Mouse (Mus musculus): ENCODE measurements around the gene Bicd2. TPM values are rescaled to one million over a fixed set of nuclear protein-coding genes. Genes with fewer than 3 reads are reported as not detected.

Bicd2 gene
- polyA plus RNA-seq, 1 experiment from 2014 or later: 22.9 TPM

DNA sequence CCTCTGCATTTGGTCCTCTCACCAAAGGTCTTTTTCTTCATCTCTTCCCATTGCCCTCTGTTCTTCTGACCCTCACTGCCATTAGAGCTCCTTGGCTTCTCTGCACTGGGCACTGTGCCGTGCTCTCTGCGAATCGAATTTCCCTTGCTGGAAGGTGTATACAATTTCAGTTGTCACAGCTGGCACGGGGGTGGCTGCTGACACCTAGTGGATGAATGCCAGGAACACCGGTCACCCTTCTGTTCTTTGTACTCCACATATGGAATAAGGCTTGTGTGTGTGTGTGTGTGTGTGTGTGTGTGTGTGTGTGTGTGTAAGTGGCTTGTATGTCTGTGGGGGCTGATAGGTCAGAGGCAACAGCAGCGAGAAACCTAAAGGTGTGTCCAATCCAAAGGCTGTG, 58.8 kb downstream of the Bicd2 start:
- WGBS: 54% methylated on average over 6 of the region's 6 CpGs
- Histone ChIP-seq H3K4me2 (ENCODE audit: low read depth, low read length) (no peak overlapping the region), H3K27me3 (ENCODE audit: control insufficient read depth, insufficient read depth, low read length) (no peaks in the 10 kb centered on the region), H3K4me1 (ENCODE audit: control insufficient read depth, insufficient read depth, low read length) (no peaks in the 10 kb centered on the region), H3K9ac (replicated peaks; ENCODE audit: low read length) (no peak overlapping the region), H3K9me3 (replicated peaks; ENCODE audit: control insufficient read depth, low read length) (no peaks in the 10 kb centered on the region), H3K36me3 (replicated peaks; ENCODE audit: control insufficient read depth, insufficient read depth, low read depth, low read length) (no peaks in the 10 kb centered on the region), H3K4me3 (ENCODE audit: low read depth, low read length) (no peak overlapping the region), H3K27ac (replicated peaks; ENCODE audit: low read depth, low read length) (no peak overlapping the region)
- DNase-seq (ENCODE audit: low spot score) (peak; percentile 70), ATAC-seq (replicated peaks; ENCODE audit: insufficient number of reproducible peaks, low FRiP score, low TSS enrichment, low read depth) (no peak; the same call in 1 of the 2 replicates)

DNA sequence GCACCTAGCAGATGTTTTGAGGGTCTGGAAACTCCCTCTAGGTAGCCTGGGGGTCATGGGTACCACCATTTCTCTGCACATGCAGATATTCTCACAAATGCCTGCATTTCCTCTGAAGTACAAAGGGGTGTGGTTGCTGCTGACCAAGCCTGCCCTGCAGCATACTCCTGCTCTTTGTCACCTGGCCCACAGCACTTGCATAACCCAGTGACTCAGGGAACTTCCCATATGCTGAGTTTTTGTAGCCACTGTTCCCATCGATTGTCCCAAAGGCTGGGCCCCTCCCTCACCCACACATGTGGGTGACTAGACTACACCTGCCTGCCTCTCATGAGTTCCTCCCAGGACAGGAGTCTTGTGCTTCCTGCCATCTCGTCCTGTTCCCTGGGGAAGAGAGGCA, 61.2 kb downstream of the Bicd2 start:
- H3K9ac ChIP-seq (replicated peaks; ENCODE audit: low read length): no peak overlapping the region
- no peaks in the 10 kb centered on the region for H3K36me3 ChIP-seq (replicated peaks; ENCODE audit: control insufficient read depth, insufficient read depth, low read depth, low read length)
- no peaks in the 10 kb centered on the region for H3K4me1 ChIP-seq (ENCODE audit: control insufficient read depth, insufficient read depth, low read length)
- no peak overlapping the region for H3K27ac ChIP-seq (replicated peaks; ENCODE audit: low read depth, low read length)
- DNase-seq (ENCODE audit: low spot score): no peak
- H3K9me3 ChIP-seq (replicated peaks; ENCODE audit: control insufficient read depth, low read length): no peaks in the 10 kb centered on the region
- H3K4me2 ChIP-seq (ENCODE audit: low read depth, low read length): no peak overlapping the region
- no peak for ATAC-seq (replicated peaks; ENCODE audit: insufficient number of reproducible peaks, low FRiP score, low TSS enrichment, low read depth)
- no peaks in the 10 kb centered on the region for H3K27me3 ChIP-seq (ENCODE audit: control insufficient read depth, insufficient read depth, low read length)
- 85% methylated on average over 2 of the region's 2 CpGs for WGBS
- H3K4me3 ChIP-seq (ENCODE audit: low read depth, low read length): no peak overlapping the region

DNA sequence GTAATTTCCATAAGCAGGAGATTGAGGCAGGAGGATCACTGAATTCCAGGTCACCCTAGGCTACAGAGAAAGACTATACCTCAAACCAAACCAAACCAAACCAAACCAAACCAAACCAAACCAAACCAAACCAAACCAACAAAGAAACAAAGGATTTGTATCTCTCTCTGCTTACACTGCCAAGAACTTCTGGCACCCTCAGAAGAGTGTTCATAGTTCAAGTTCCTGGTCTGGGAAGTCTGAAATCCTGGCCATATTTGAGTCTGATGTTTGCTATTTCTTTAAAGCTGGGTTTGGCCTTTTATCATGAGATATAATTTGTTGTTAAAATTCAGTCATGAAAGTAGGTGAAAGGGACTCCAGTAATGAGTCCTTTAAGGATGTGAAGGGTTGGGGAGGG, 66.4 kb downstream of the Bicd2 start:
- ATAC-seq (replicated peaks; ENCODE audit: insufficient number of reproducible peaks, low FRiP score, low TSS enrichment, low read depth) (no peak), DNase-seq (ENCODE audit: low spot score) (no peak)
- H3K4me2 ChIP-seq (ENCODE audit: low read depth, low read length): no peak overlapping the region
- no peak overlapping the region for H3K4me3 ChIP-seq (ENCODE audit: low read depth, low read length)
- no peaks in the 10 kb centered on the region for H3K4me1 ChIP-seq (ENCODE audit: control insufficient read depth, insufficient read depth, low read length)
- no peak overlapping the region for H3K9ac ChIP-seq (replicated peaks; ENCODE audit: low read length)
- no peaks in the 10 kb centered on the region for H3K9me3 ChIP-seq (replicated peaks; ENCODE audit: control insufficient read depth, low read length)
- H3K36me3 ChIP-seq (replicated peaks; ENCODE audit: control insufficient read depth, insufficient read depth, low read depth, low read length): no peaks in the 10 kb centered on the region
- no peak overlapping the region for H3K27ac ChIP-seq (replicated peaks; ENCODE audit: low read depth, low read length)
- no peaks in the 10 kb centered on the region for H3K27me3 ChIP-seq (ENCODE audit: control insufficient read depth, insufficient read depth, low read length)

DNA sequence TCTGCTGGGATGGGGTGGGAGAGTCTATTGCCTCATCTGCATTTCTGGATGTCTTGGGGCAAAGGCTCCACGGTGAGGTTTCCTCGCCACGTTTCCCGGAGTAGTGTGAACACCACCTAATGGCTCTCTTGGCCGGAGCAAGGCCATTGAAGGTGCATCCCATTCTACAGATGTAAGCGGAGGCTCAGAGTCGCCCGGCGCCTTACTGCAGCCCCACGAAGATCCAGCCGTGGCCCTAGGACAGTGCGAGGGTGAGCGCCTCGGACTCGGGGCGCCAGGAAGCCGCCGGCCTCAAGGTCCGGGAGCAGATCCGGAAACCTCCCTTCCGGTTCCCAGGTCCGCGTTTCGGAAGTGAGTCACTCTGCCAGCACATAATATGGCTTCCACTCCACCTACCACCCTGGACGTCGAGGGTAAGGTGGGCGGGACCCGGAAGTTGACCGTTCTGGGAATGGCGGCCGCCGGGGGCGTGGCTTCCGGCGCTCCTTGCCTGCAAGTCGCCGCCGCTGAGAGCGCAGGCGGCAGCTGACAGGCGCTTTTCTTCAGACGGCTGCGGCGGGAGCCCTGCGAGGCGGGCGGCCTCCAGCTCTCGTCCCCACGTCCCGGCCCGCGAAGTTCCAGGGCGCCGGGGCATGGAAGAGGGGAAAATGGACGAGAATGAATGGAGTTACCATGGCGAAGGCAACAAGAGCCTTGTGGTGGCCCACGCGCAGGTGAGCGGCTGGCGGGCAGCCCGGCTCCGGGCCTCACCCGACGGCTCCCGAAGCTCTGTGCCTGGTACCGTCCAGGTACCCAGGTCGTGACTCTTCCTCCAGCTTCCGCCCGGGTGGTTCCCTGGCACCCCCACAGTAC, 79.6 kb downstream of the Bicd2 start, which contains the start of gene Ippk:
TSS of gene Ippk (plus strand) at position 496 of the 852 bp plus-strand sequence.
- Histone ChIP-seq H3K36me3 (replicated peaks; ENCODE audit: control insufficient read depth, insufficient read depth, low read depth, low read length) (no peaks in the 10 kb centered on the region), H3K4me1 (ENCODE audit: control insufficient read depth, insufficient read depth, low read length) (peaks cover 7% of the 10 kb centered on the region; the same call in 1 of the 2 replicates)

DNA sequence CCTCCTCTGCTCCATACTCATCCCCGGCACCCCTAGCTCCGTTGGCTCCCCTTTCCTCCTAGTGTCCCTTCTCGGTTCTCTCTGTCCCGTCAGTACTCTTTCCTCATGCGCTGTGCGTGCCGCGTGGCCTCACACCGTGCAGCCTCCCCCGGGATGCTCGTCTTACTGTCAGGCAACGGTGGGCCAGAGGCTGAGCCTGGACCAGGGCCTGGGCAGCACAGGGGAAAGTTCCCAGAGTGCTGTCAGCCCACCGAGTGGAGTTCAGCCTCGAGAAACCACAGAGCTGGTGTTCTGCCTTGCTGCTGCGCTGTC, 80.2 kb downstream of the Bicd2 start:
- ATAC-seq (replicated peaks; ENCODE audit: insufficient number of reproducible peaks, low FRiP score, low TSS enrichment, low read depth): peak; percentile 72
- WGBS: 1% methylated on average over 15 of the region's 15 CpGs
- no peak overlapping the region for H3K27ac ChIP-seq (replicated peaks; ENCODE audit: low read depth, low read length)

More for the DNA sequence above, 79.6 kb downstream of the Bicd2 start, which contains the start of gene Ippk:
- H3K27me3 ChIP-seq (ENCODE audit: control insufficient read depth, insufficient read depth, low read length): no peaks in the 10 kb centered on the region
- H3K4me3 ChIP-seq (ENCODE audit: low read depth, low read length): peak within 1 kb of the TSS; percentile 80
- H3K9me3 ChIP-seq (replicated peaks; ENCODE audit: control insufficient read depth, low read length): no peaks in the 10 kb centered on the region
- ATAC-seq (replicated peaks; ENCODE audit: insufficient number of reproducible peaks, low FRiP score, low TSS enrichment, low read depth) (peak; percentile 98), DNase-seq (ENCODE audit: low spot score) (peak; percentile 98)
- peak within 1 kb of the TSS; percentile 90 for H3K9ac ChIP-seq (replicated peaks; ENCODE audit: low read length)
- H3K4me2 ChIP-seq (ENCODE audit: low read depth, low read length): peak within 1 kb of the TSS; percentile 81
- under 1% methylated on average over 63 of the region's 69 CpGs for WGBS
- H3K27ac ChIP-seq (replicated peaks; ENCODE audit: low read depth, low read length): peak within 1 kb of the TSS; percentile 84

DNA sequence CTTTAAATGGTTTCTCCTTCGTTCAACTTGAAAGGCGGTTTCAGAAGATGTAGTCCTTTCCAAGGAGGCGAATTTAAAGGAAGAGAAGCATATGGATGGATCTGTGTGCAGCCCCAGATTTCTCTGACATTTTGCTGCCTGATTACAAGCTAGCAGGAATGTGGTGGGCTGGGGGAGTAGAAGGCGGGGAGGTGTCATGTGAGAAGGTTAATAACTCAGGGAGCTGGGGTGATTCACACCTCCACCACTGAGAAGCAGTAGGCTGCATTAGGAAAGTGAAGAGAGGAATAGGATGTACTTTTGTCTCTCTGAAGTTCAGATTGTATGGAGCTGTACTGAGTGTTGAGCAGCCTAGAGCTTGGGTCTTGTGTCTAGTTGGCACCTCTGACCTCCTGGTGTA, 80.6 kb downstream of the Bicd2 start:
- H3K9me3 ChIP-seq (replicated peaks; ENCODE audit: control insufficient read depth, low read length): no peaks in the 10 kb centered on the region
- WGBS: 26% methylated on average over 4 of the region's 4 CpGs
- H3K36me3 ChIP-seq (replicated peaks; ENCODE audit: control insufficient read depth, insufficient read depth, low read depth, low read length): no peaks in the 10 kb centered on the region
- H3K4me2 ChIP-seq (ENCODE audit: low read depth, low read length): peak overlapping the region; percentile 81
- H3K27me3 ChIP-seq (ENCODE audit: control insufficient read depth, insufficient read depth, low read length): no peaks in the 10 kb centered on the region
- H3K4me1 ChIP-seq (ENCODE audit: control insufficient read depth, insufficient read depth, low read length): peaks cover 7% of the 10 kb centered on the region; the same call in 1 of the 2 replicates
- ATAC-seq (replicated peaks; ENCODE audit: insufficient number of reproducible peaks, low FRiP score, low TSS enrichment, low read depth) (no peak; the same call in 1 of the 2 replicates), DNase-seq (ENCODE audit: low spot score) (no peak)
- H3K9ac ChIP-seq (replicated peaks; ENCODE audit: low read length): peak overlapping the region; percentile 67
- peak overlapping the region; percentile 80 for H3K4me3 ChIP-seq (ENCODE audit: low read depth, low read length)
- no peak overlapping the region for H3K27ac ChIP-seq (replicated peaks; ENCODE audit: low read depth, low read length)

More for the DNA sequence above, 80.2 kb downstream of the Bicd2 start:
- H3K9ac ChIP-seq (replicated peaks; ENCODE audit: low read length): peak overlapping the region; percentile 67
- DNase-seq (ENCODE audit: low spot score): peak; percentile 22
- H3K9me3 ChIP-seq (replicated peaks; ENCODE audit: control insufficient read depth, low read length): no peaks in the 10 kb centered on the region
- peak overlapping the region; percentile 80 for H3K4me3 ChIP-seq (ENCODE audit: low read depth, low read length)
- H3K27me3 ChIP-seq (ENCODE audit: control insufficient read depth, insufficient read depth, low read length): no peaks in the 10 kb centered on the region
- peaks cover 7% of the 10 kb centered on the region; the same call in 1 of the 2 replicates for H3K4me1 ChIP-seq (ENCODE audit: control insufficient read depth, insufficient read depth, low read length)
- H3K4me2 ChIP-seq (ENCODE audit: low read depth, low read length): peak overlapping the region; percentile 81
- H3K36me3 ChIP-seq (replicated peaks; ENCODE audit: control insufficient read depth, insufficient read depth, low read depth, low read length): no peaks in the 10 kb centered on the region

DNA sequence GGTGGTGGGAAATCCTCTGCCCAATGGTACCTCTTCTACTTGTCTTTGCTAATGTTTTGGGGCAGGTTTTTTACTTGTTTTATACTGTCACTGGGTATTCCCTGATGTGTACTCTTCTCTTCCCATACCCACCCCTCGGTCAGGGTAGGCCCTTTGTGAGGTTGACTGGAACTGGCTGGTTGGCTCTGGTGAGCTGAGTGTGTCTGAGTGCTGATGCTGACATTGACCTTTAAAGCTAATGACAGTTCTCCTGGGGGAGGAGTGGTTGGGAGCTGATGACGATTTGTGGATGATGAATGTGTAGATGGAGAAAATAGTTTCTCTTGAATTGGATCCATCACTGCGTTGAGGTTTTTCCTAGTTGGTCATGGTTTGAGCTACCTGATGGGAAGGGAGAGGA, 85.4 kb downstream of the Bicd2 start:
- H3K9ac ChIP-seq (replicated peaks; ENCODE audit: low read length): no peak overlapping the region
- DNase-seq (ENCODE audit: low spot score) (no peak), ATAC-seq (replicated peaks; ENCODE audit: insufficient number of reproducible peaks, low FRiP score, low TSS enrichment, low read depth) (no peak)
- H3K36me3 ChIP-seq (replicated peaks; ENCODE audit: control insufficient read depth, insufficient read depth, low read depth, low read length): no peaks in the 10 kb centered on the region
- H3K27me3 ChIP-seq (ENCODE audit: control insufficient read depth, insufficient read depth, low read length): no peaks in the 10 kb centered on the region
- WGBS: 86% methylated on average over 3 of the region's 3 CpGs
- peaks cover 7% of the 10 kb centered on the region; the same call in 1 of the 2 replicates for H3K4me1 ChIP-seq (ENCODE audit: control insufficient read depth, insufficient read depth, low read length)
- no peak overlapping the region for H3K27ac ChIP-seq (replicated peaks; ENCODE audit: low read depth, low read length)
- no peak overlapping the region for H3K4me3 ChIP-seq (ENCODE audit: low read depth, low read length)
- H3K9me3 ChIP-seq (replicated peaks; ENCODE audit: control insufficient read depth, low read length): no peaks in the 10 kb centered on the region
- H3K4me2 ChIP-seq (ENCODE audit: low read depth, low read length): no peak overlapping the region

DNA sequence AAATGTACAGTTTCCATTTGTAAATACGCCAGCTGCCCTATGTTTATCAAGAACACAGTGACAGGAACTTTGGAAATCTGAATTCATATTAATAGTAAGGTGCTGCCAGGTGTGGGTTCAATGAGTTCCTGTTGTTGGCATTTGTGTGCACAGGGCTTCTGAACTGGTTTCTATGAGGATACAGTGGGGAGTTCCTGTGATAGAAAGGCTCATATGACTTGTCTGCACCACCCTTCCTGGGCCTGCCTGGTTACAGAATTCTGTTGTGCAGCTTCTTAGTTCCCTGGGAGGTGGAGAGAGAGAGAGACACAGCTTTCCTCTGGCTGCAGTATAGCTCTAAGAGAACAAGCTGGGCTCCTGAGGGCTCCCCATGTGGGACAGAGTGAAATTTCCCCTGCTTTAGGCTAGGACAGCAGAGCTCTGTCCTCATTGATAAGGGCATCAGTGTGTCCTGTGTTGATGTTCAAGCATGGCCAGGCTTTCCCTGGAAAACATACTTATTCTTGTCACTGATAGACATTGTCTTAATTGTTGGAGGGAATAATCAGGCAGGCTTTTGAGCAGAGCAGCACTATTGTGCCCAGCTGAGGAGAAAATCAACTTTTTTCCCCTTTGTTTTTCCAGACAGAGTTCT, 86.8 kb downstream of the Bicd2 start:
- 100% methylated on average over 1 of the region's 1 CpGs for WGBS

More for the DNA sequence above, 86.8 kb downstream of the Bicd2 start:
- DNase-seq (ENCODE audit: low spot score) (no peak), ATAC-seq (replicated peaks; ENCODE audit: insufficient number of reproducible peaks, low FRiP score, low TSS enrichment, low read depth) (no peak)
- Histone ChIP-seq H3K9ac (replicated peaks; ENCODE audit: low read length) (no peak overlapping the region), H3K27me3 (ENCODE audit: control insufficient read depth, insufficient read depth, low read length) (no peaks in the 10 kb centered on the region), H3K4me3 (ENCODE audit: low read depth, low read length) (no peak overlapping the region), H3K4me2 (ENCODE audit: low read depth, low read length) (no peak overlapping the region), H3K9me3 (replicated peaks; ENCODE audit: control insufficient read depth, low read length) (no peaks in the 10 kb centered on the region), H3K27ac (replicated peaks; ENCODE audit: low read depth, low read length) (no peak overlapping the region), H3K4me1 (ENCODE audit: control insufficient read depth, insufficient read depth, low read length) (no peaks in the 10 kb centered on the region), H3K36me3 (replicated peaks; ENCODE audit: control insufficient read depth, insufficient read depth, low read depth, low read length) (no peaks in the 10 kb centered on the region; the same call in 1 of the 2 replicates)

Measured in embryonic facial prominence, embryonic 11.5 days (tissue).